Mouse (Mus musculus) kidney, adult 8-10 months (tissue): Measurements from ENCODE around the gene Ccdc113.
A peak's percentile ranks its signal among the peaks of the same experiment; 100 is the strongest.
"Not testable (repeated sequence)": the region's sequence is repeated elsewhere in the genome, so short reads cannot be mapped to it uniquely, and the experiment has no call there.

Experiments used
- DNase-seq, 2 experiments: peaks; one replicate each; pipeline ENCODE4 v3.0.0; 2022

Ccdc113 gene

GRCm38 (mm10) chr8:95542191-95542590, 8.3 kb downstream of the Ccdc113 start:
- DNase-seq, result no peak

DNA sequence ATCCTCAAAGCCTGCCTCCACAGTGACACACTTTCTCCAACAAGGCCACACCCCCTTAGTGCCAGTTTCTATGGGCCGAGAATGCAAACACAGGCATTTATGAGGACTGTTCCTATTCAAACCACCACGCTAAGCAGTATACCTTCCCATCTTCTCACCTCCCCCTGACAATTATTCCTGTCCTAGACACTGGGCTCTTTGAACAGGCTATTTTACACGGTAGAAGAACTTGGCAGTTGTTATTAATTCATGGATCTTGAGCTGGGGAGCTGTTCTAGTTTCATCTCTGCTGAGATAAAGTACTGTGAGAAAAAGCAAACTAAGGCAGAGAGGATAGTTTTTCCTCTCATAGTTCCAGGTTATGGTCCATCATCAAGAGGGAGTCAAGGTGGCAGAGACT, 9.2 kb downstream of the Ccdc113 start:
- DNase-seq, result no peak

DNA sequence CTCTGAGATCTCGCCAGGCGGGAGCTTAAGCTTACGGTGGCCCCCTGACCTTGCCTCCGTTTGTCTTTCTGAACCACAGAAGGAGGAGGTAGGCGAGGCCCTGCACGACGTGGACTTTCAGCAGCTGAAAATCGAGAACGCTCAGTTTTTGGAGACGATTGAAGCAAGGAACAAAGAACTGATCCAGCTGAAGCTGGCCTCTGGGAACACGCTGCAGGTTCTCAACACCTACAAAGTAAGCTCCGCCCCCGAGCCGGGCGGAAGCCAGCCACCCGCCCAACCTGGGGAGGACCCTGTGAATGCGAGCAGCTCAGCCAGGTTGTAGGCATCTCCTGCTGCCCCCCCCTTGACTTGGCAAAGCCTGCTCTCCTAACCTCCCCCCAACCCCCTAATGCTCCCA, 11.9 kb downstream of the Ccdc113 start:
- DNase-seq, result peak in 1 of 2 experiments; percentile 34

- DNase-seq, result peak; percentile 34 to 60
These were observed 13.1 kb downstream of the Ccdc113 start for GRCm38 (mm10) chr8:95546986-95547385.

DNA sequence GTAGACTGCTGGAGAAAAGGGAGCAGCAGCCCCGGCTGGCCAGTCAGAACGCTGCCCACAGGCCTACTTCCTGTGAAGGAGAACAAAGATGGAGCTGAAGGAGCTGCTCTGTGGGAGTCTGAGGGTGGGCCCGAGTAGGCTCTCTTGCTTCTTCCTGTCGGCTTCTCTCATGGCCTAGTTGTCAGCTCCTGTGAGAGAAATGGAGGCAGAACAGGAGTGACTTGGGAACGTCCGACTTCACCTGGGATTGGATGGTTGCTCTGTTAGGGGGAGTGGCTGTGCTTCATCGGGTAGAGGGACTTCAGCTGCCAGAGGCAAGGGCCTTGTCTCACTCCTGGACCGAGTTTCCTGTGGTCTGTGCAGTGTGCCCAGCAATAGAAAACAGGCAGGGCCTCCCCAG, 14.0 kb downstream of the Ccdc113 start:
- DNase-seq, result no peak

DNA sequence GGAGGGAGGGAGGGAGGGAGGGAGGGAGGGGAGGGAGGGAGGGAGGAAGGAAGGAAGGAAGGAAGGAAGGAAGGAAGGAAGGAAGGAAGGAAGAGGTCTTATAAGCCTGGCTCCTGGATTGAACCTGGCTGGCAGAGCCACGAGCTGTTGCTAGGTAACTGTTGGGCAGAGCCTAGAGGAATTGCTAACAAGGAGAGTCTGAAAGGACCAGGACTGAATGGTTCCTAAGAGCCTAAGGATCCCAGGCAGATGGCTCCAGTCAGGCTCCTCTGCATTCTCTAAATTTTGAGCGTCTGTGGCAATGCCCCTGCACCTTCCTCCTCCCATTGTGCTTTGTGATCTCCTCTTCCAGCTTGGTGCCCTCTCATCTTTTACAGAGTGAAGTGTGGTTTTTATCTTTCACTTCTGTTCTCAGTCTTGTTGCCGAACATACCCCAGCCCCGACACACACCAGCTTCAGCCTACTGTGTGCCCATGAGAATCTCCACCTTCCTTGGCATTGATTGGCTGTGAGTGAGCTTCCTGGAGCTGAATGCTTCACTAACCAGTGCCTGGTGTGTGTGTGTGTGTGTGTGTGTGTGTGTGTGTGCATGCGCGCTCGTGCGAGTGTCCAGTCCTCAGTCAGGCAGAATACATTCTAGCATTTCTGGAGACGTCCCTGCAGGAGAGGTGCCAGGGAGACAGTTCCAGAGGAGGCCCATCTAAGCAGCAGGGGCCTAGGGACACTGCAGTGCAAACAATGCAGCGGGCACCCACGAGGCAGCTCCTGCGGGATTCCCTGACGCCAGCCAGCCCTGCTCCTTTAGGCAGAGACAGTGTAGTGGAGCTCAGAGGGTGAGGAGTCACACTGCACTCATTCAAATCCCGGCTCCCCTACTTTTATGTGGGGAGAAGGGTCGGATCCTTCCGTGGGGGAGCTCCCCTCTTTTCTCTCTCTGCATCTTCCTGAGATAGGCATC, 16.3 kb downstream of the Ccdc113 start:
- no peak for DNase-seq

DNA sequence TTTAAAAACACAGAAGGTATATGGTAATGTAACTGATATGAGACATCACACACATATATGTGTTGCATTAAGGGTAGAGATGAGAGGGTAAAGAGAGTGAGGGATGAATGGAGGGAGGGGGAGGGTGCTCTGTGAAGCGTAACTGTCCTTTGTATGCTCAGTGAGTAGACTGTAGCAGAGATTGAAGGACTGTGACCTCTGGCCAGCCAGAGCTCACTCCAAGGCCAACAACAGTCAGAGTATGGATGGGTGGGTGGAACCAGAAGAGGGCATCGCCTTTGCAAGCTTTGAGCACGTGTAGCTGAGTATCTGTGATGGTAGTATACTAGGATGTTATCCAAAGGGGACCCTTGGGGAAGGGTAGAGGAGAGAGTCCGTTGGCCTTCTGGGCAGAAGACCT, 17.7 kb downstream of the Ccdc113 start:
- DNase-seq, result no peak

GRCm38 (mm10) chr8:95555963-95556362, 22.1 kb downstream of the Ccdc113 start:
- DNase-seq, result no peak

DNA sequence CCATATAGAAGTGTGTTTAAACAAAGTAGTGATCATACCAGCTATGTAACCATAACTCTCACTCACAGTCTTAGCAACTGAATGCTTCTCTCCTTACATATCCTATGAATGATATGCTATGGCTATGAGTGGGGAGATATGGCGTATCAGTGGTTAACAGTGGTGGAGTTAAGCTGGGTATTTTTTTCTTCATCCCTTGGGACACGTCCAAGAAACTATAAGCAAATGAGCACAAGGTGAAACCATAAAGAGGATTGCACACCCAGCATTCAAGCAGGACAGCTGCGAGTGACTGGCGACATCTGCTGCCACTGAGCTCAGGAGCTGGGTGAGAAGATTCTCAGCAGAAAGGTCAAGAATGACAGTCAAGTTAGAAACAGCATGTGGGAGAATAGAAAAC, 32.3 kb downstream of the Ccdc113 start:
- no peak for DNase-seq

DNA sequence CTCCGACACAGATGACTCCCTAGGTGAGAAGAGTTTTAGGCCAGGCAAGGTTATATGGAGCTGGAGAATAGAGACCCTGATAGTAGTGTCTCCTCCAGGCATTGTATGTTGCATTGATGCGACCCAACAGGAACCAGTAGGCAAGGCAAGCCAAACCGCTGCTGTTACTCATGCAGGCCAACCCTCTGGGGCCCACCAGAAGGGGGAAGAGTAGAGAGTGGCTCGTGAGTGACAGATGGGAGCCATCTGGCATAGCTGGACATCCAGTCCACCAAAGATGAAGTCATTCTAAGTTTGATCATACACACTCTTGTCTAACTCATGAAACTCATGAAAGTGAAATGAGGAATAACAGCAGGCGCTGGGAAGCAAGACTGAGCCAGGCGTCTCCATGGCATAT, 32.9 kb downstream of the Ccdc113 start:
- no peak for DNase-seq

DNA sequence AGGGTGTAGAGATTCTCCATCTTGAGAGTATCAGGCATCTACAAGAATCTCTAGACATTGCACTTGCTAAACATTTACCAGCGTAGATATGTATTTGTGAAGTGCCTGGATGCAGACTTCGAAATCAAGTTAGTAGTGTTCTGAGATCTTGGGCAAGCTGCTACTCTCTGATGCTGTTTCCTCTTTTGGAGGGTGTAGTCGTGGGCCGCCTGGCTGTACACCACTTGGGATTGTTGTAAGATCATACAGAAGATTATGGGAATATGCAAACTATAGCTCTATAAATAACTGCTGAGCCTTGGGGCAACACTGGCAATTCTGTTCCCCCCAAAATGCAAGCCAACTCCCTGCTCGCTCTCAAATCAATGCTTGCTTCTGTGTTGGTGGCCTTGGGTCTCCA, 39.3 kb downstream of the Ccdc113 start:
- no peak for DNase-seq

DNA sequence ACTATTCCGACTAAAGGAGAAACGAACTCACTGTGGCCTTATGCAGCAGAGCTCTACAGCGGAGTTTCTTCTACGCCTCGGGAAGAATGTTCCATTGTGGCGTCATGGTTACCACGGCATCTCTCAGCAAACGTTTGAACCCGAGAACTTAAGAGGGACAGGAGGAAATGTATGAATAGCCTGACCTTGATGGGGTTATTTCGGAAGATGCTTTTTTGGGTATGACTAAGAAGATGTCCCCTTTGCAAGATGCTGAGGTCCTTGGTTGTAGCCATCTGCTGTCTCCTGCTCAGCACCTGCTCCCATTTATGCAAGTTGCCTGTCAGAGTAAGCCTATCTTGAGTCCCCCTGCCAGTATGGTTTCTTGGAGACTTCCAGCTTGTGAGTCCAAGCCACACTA, 42.4 kb downstream of the Ccdc113 start, which contains the start of gene Prss54:
Gene Prss54, minus strand, starts transcription at position 101 of the 400 bp plus-strand sequence.
- DNase-seq, result no peak

- no peak for DNase-seq
These were observed 53.5 kb downstream of the Ccdc113 start for GRCm38 (mm10) chr8:95587339-95587738.

DNA sequence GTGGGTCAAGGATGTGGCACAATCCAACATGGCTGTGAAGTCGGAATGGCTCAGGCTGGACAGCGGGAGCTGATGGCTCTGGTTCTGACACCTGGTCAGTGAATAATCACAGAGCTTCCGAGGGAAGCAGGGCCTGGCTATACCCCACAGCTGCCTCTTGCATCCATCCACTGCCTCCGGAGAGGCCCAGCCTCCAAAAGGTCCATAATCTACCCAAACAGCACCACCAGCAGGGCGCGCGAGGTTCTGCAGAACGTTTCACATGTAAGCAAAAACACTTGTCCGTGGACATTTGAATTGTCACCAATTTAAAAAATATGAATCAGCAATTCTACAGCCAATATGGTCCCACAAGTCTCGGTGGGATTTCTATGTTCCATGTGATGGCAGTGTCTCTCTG, 55.4 kb downstream of the Ccdc113 start:
- no peak for DNase-seq

GRCm38 (mm10) chr8:95590539-95590938, 56.7 kb downstream of the Ccdc113 start:
- no peak for DNase-seq

GRCm38 (mm10) chr8:95592131-95592780, 58.4 kb downstream of the Ccdc113 start:
- no peak for DNase-seq

DNA sequence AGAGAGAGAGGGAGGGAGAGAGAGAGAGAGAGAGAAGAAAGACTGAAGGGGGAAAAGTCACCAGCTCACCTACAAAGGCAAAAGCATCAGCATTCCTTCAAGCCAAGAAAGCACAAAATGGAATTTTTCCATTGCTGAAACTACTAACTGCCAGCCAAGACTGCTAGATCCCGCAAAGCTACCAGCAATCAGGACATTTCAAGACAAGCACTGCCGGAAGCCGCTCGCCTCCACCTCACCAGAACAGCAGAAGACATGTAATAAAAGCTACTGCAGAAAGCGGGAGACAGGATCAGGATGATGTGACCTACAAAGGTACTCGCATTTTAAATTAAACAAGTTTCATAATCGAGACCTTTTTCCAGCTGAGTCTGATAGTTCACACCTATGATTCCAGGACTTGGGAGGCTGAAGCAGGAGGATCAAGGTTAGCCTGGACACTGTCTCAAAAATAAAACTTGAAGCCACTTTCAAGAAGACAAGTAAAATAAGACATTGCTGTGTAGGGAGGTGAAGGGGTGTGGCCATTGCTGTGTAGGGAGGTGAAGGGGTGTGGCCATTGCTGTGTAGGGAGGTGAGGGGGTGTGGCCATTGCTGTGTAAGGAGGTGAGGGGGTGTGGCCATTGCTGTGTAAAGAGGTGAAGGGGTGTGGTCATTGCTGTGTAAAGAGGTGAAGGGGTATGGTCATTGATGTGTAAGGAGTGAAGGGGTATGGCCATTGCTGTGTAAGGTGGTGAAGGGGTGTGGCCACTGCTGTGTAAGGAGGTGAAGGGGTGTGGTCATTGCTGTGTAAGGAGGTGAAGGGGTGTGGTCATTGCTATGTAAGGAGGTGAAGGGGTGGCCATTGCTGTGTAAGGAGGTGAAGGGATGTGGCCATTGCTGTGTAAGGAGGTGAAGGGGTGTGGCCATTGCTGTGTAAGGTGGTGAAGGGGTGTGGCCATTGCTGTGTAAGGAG, 59.8 kb downstream of the Ccdc113 start:
- no peak for DNase-seq

- no peak for DNase-seq
These were observed 61.2 kb downstream of the Ccdc113 start for GRCm38 (mm10) chr8:95595131-95595530.

DNA sequence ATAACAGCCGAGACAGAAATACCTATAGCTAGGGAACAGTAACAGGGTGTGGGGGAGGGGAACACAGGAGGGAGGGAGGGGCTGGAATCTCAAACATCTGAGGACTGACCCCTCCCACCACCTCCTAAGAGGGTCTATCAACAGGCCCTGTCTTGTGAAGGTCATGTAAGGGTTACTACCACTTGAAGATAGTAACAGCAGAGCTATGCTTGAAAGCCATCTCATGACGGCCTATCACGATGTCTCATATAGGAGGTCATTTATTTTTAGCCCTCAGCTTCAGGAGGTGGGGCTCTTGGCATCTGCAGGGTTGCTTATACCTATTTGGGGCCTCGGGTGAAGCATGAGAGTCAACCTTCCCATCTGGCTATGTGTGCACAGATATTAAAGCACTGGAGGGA, 63.0 kb downstream of the Ccdc113 start:
- no peak for DNase-seq

- DNase-seq, result peak; percentile 4 to 46
These were observed 66.0 kb downstream of the Ccdc113 start for GRCm38 (mm10) chr8:95599861-95600260.

GRCm38 (mm10) chr8:95601306-95601705, 67.4 kb downstream of the Ccdc113 start:
- DNase-seq, result no peak

GRCm38 (mm10) chr8:95602168-95602567, 68.3 kb downstream of the Ccdc113 start:
- DNase-seq, result no peak

DNA sequence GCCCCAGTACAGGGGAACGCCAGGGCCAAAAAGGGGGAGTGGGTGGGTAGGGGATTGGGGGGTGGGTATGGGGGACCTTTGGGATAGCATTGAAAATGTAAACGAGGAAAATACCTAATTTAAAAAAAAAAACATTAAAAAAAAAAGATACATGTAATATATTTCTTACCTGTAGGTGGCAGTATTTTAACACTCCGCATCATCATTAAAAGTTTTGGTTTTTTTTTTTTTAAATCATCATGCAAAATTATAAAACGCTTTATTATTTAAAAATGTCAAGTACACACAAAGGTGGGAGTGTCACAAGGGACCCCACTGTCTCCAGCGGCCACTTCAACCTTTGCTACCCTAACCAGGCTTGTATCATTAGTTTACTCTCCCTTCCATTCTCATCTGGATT, 72.6 kb downstream of the Ccdc113 start:
- DNase-seq, result not testable (repeated sequence)
